Mouse (Mus musculus): ENCODE data around the gene Cmc1.

DNA sequence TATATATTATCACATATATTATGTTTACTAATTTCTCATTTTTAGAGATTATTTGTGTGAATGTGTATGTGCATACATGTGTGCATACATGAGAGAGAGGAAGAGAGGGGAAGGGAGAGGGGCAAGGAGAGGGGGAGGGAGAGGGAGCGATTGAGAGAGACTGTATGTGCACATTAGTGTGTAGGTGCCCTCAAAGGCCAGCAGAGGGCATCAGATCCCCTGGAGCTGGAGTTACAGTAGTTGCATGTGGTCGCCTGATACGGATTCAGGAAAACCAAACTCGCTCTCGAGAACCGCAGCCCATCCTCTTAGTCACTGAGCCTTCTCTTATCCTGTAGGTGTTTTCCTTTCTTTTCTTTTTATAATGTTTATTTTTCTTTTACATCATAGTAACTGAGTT, 38.4 kb upstream of the Cmc1 start:
- TF ChIP-seq POLR2A (IDR thresholded peaks at IDR 0.05; ENCODE audit: low read depth, low read length), result no peak
- TF ChIP-seq CTCF (IDR thresholded peaks at IDR 0.05; ENCODE audit: borderline replicate concordance, insufficient read depth, low read length), result peak; percentile 20; the same call in 1 of the 2 replicates
